Comparison of ENCODE assay signal across 31 mouse cellular contexts in the genomic region with DNA sequence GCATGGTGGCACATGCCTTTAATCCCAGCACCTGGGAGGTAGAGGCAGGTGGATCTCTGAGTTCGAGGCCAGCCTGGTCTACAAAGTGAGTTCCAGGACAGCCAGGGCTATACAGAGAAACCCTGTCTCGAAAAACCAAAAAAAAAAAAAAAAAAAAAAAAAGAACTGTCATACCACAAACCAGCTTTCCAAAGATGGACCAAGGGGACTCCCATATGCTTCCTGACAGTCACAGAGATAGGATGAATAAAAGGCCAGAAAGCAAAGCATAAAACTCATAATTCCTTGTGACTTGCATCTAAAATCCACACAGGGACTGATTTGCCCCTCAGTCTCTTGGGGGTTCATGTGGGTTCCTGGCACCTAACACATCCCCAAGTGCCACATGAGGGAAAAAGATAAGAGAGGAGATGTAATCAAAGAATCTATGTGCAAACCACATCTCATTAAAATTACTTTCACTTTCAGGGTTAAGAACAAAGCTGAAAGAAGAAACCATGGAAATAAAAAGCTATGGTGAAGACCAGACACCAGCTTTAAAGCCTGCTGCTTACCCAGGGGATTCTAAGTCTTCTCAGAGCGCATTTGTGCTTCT.
A peak's percentile ranks its signal among the peaks of the same experiment; 100 is the strongest.
DNase-seq lines count a peak whose midpoint lies in the region; ATAC-seq and TF ChIP-seq lines count a peak whose summit lies in the region.
"Had no signal": no experiment of that assay in that cellular context is flagged by ENCODE, and none has a peak within 500 bp of the region (broad histone marks: within the 10 kb centered on the region; RNA-seq: fewer than 3 reads in every experiment).

No protein-coding gene starts in this region.

- H3K4me2 ChIP-seq in CH12.LX (ENCODE audit: insufficient read depth, low read depth, poor library complexity, severe bottlenecking): no peak overlapping the region
- no peak overlapping the region for H3K4me2 ChIP-seq in liver, postnatal 0 days (ENCODE audit: low read depth, low read length)
- H3K4me2 ChIP-seq in hindbrain, embryonic 14.5 days (replicated peaks): no peak overlapping the region
- H3K4me2 ChIP-seq: embryonic facial prominence, embryonic 12.5 days; heart, embryonic 11.5 days; hindbrain, embryonic 15.5 days; limb, embryonic 13.5 days; liver, embryonic 11.5 days; midbrain, embryonic 12.5 days; neural tube, embryonic 13.5 days; stomach, embryonic 15.5 days had no signal

- H3K9me3 ChIP-seq in CH12.LX (replicated peaks; ENCODE audit: low read length): no peaks in the 10 kb centered on the region
- H3K9me3 ChIP-seq in heart, embryonic 10.5 days: no peaks in the 10 kb centered on the region
- H3K9me3 ChIP-seq in liver, postnatal 0 days (ENCODE audit: low read length): no peaks in the 10 kb centered on the region
- no peaks in the 10 kb centered on the region for H3K9me3 ChIP-seq in hindbrain, embryonic 14.5 days (ENCODE audit: control insufficient read depth, low read length)
- H3K9me3 ChIP-seq: embryonic facial prominence, embryonic 12.5 days; hindbrain, embryonic 15.5 days; limb, embryonic 13.5 days; midbrain, embryonic 12.5 days; neural tube, embryonic 13.5 days; stomach, embryonic 15.5 days had no signal

- no peak for TF ChIP-seq RAD21 in CH12.LX (IDR thresholded peaks at IDR 0.05; ENCODE audit: low read depth, low read length)

- H3K79me2 ChIP-seq in CH12.LX (replicated peaks; ENCODE audit: control insufficient read depth, extremely low read depth, insufficient read depth, poor library complexity, severe bottlenecking): no peaks in the 10 kb centered on the region

- no peak overlapping the region for H3K27ac ChIP-seq in CH12.LX (ENCODE audit: insufficient read depth, low read depth)
- no peak overlapping the region for H3K27ac ChIP-seq in heart, embryonic 10.5 days
- no peak overlapping the region for H3K27ac ChIP-seq in liver, postnatal 0 days (ENCODE audit: low read depth)
- no peak overlapping the region for H3K27ac ChIP-seq in hindbrain, embryonic 14.5 days
- H3K27ac ChIP-seq: embryonic facial prominence, embryonic 12.5 days; hindbrain, embryonic 15.5 days; limb, embryonic 13.5 days; midbrain, embryonic 12.5 days; neural tube, embryonic 13.5 days; stomach, embryonic 15.5 days had no signal

- WGBS in heart, embryonic 10.5 days: 73% methylated on average over 3 of the region's 3 CpGs
- WGBS in liver, postnatal 0 days (ENCODE audit: insufficient replicate concordance): 73% methylated on average over 2 of the region's 3 CpGs
- 79% methylated on average over 2 of the region's 3 CpGs for WGBS in hindbrain, embryonic 14.5 days

- no peak overlapping the region for H3K9ac ChIP-seq in CH12.LX (ENCODE audit: insufficient read depth, low read depth)
- no peak overlapping the region for H3K9ac ChIP-seq in liver, postnatal 0 days (replicated peaks)
- H3K9ac ChIP-seq in hindbrain, embryonic 14.5 days: no peak overlapping the region
- H3K9ac ChIP-seq: embryonic facial prominence, embryonic 12.5 days; hindbrain, embryonic 15.5 days; limb, embryonic 13.5 days; midbrain, embryonic 12.5 days; neural tube, embryonic 13.5 days; stomach, embryonic 15.5 days had no signal

- no peak for TF ChIP-seq CTCF in CH12.LX (conservative IDR thresholded peaks at IDR 0.05 in 1 of 2, IDR thresholded peaks at IDR 0.05 in 1 of 2; ENCODE audit: low read depth in 2 of 2, low read length in 2 of 2)
- TF ChIP-seq CTCF in liver, postnatal 0 days (IDR thresholded peaks at IDR 0.05; ENCODE audit: low read depth): no peak

- peak; percentile 59 to 69 for ATAC-seq in hematopoietic stem cell, adult 5-6 weeks (replicated peaks in 1 of 2; ENCODE audit: insufficient read depth in 1 of 2, low FRiP score in 2 of 2, low TSS enrichment in 1 of 2, low read depth in 1 of 2, poor library complexity in 2 of 2, severe bottlenecking in 2 of 2)
- no peak for ATAC-seq in liver, postnatal 0 days
- no peak for ATAC-seq in hindbrain, embryonic 14.5 days (ENCODE audit: low FRiP score)
- ATAC-seq: forebrain, embryonic 14.5 days; intestine, embryonic 16.5 days had no signal

- in situ Hi-C loops in CH12.LX (cut with MboI; ENCODE audit: low pct_ligation_motif_present, low pct_unique_long_range_greater_than_20kb, low sequenced_read_pairs): no loop called here

- TF ChIP-seq EP300 in CH12.LX (IDR thresholded peaks at IDR 0.05; ENCODE audit: low read length): no peak; the same call in 1 of the 2 replicates
- no peak for TF ChIP-seq EP300 in liver, postnatal 0 days (IDR thresholded peaks at IDR 0.05; ENCODE audit: low read depth)

- H3K36me3 ChIP-seq in CH12.LX (replicated peaks in 1 of 2; ENCODE audit: control insufficient read depth in 1 of 2, insufficient read depth in 1 of 2, low read length in 1 of 2): no peaks in the 10 kb centered on the region
- no peaks in the 10 kb centered on the region for H3K36me3 ChIP-seq in splenic B cell, adult 2 months (ENCODE audit: control insufficient read depth, insufficient read depth, low read length, poor library complexity, severe bottlenecking)
- no peaks in the 10 kb centered on the region for H3K36me3 ChIP-seq in heart, embryonic 10.5 days
- H3K36me3 ChIP-seq in liver, postnatal 0 days (replicated peaks; ENCODE audit: insufficient read depth, low read length): no peaks in the 10 kb centered on the region
- H3K36me3 ChIP-seq in hindbrain, embryonic 14.5 days (replicated peaks; ENCODE audit: control insufficient read depth, insufficient read depth): no peaks in the 10 kb centered on the region
- H3K36me3 ChIP-seq: embryonic facial prominence, embryonic 12.5 days; hindbrain, embryonic 15.5 days; limb, embryonic 13.5 days; midbrain, embryonic 12.5 days; neural tube, embryonic 13.5 days; stomach, embryonic 15.5 days had no signal

- H3K4me1 ChIP-seq in CH12.LX (ENCODE audit: control insufficient read depth in 1 of 2, insufficient read depth in 2 of 2): peaks cover 3 to 17% of the 10 kb centered on the region in 2 experiments; a peak in 2 of 4 replicates
- no peaks in the 10 kb centered on the region for H3K4me1 ChIP-seq in heart, embryonic 10.5 days
- H3K4me1 ChIP-seq in liver, postnatal 0 days (ENCODE audit: insufficient read depth): no peaks in the 10 kb centered on the region
- H3K4me1 ChIP-seq in hindbrain, embryonic 14.5 days (replicated peaks; ENCODE audit: control insufficient read depth, insufficient read depth, low read length): no peaks in the 10 kb centered on the region
- H3K4me1 ChIP-seq: hindbrain, embryonic 15.5 days; midbrain, embryonic 12.5 days; neural tube, embryonic 13.5 days; stomach, embryonic 15.5 days had no signal

- H3K4me3 ChIP-seq in CH12.LX (replicated peaks in 1 of 3; ENCODE audit: low read depth in 2 of 3, low read length in 2 of 3, poor library complexity in 1 of 3): no peak overlapping the region
- H3K4me3 ChIP-seq in heart, embryonic 10.5 days: no peak overlapping the region
- no peak overlapping the region for H3K4me3 ChIP-seq in liver, postnatal 0 days (ENCODE audit: low read depth, low read length)
- H3K4me3 ChIP-seq in hindbrain, embryonic 14.5 days (replicated peaks; ENCODE audit: low read length): no peak overlapping the region
- H3K4me3 ChIP-seq: embryonic facial prominence, embryonic 12.5 days; hindbrain, embryonic 15.5 days; limb, embryonic 13.5 days; megakaryocyte, embryonic 14.5 days; midbrain, embryonic 12.5 days; myocyte; neural tube, embryonic 13.5 days; stomach, embryonic 15.5 days had no signal

- no peaks in the 10 kb centered on the region for H3K27me3 ChIP-seq in CH12.LX (replicated peaks)
- H3K27me3 ChIP-seq in splenic B cell, adult 2 months (ENCODE audit: control insufficient read depth, insufficient read depth, low read length, poor library complexity, severe bottlenecking): no peaks in the 10 kb centered on the region
- H3K27me3 ChIP-seq in heart, embryonic 10.5 days (ENCODE audit: insufficient read depth, poor library complexity, severe bottlenecking): no peaks in the 10 kb centered on the region
- no peaks in the 10 kb centered on the region for H3K27me3 ChIP-seq in liver, postnatal 0 days (ENCODE audit: insufficient read depth, low read length)
- no peaks in the 10 kb centered on the region for H3K27me3 ChIP-seq in hindbrain, embryonic 14.5 days (ENCODE audit: control insufficient read depth, insufficient read depth, low read length)
- H3K27me3 ChIP-seq: embryonic facial prominence, embryonic 12.5 days; hindbrain, embryonic 15.5 days; midbrain, embryonic 12.5 days; neural tube, embryonic 13.5 days; stomach, embryonic 15.5 days had no signal

- DNase-seq in CD4-positive helper T cell, adult 2 months (ENCODE audit: low read depth, low spot score): peak; percentile 63
- DNase-seq in CH12.LX (ENCODE audit: extremely low read depth): no peak
- peak; percentile 7 for DNase-seq in splenic B cell, adult 2 months (ENCODE audit: low read depth, low spot score)
- DNase-seq in heart, embryonic 10.5 days (ENCODE audit: low spot score): no peak
- DNase-seq in liver, postnatal 0 days: no peak
- no peak for DNase-seq in hindbrain, embryonic 14.5 days (ENCODE audit: low spot score)
- DNase-seq: adrenal gland, adult 8-10 months; B cell, adult 2 months; cerebellum, adult 2 months; cerebellum, postnatal 14 days; embryo, embryonic 11 days; gastrocnemius, postnatal 14 days; heart, adult 11 months; heart, postnatal 4 days; kidney, adult 9 months; kidney, postnatal 10 days; lung, postnatal 36 days; thymus, postnatal 36 days had no signal

- TF ChIP-seq POLR2A in CH12.LX (IDR thresholded peaks at IDR 0.05; ENCODE audit: low read depth, low read length): no peak

- dilution Hi-C loops in CH12.LX (cut with MboI; ENCODE audit: extremely low pct_ligation_motif_present, extremely low pct_unique_long_range_greater_than_20kb, low sequenced_read_pairs): no loop called here

TF ChIP-seq in CH12.LX, 34 proteins besides CTCF, POLR2A, EP300 and RAD21:
- TF ChIP-seq ZNF384 (IDR thresholded peaks at IDR 0.05; ENCODE audit: low read depth, low read length) (peak; percentile 73), HCFC1 (IDR thresholded peaks at IDR 0.05; ENCODE audit: low read depth, low read length) (no peak), IRF4 (IDR thresholded peaks at IDR 0.05; ENCODE audit: low read depth, low read length) (peak; percentile 9; the same call in 1 of the 2 replicates), SIN3A (IDR thresholded peaks at IDR 0.05; ENCODE audit: low read length) (no peak)

Comparison
In these comparisons a context has a peak if more than half of its experiments do, and no peak if none do; other contexts are left out.
1. DNase-seq: peak in CD4-positive helper T cell, adult 2 months (single experiment) and splenic B cell, adult 2 months (single experiment); none in CH12.LX (single experiment), heart, embryonic 10.5 days (single experiment), liver, postnatal 0 days (single experiment) and hindbrain, embryonic 14.5 days (single experiment).
2. ATAC-seq: peak in hematopoietic stem cell, adult 5-6 weeks (2 of 2); none in liver, postnatal 0 days (single experiment) and hindbrain, embryonic 14.5 days (single experiment).